Mouse (Mus musculus) thymus, adult 2 months (tissue): ENCODE results near the gene Bdnf. TPM values are rescaled to one million over a fixed set of nuclear protein-coding genes. Genes with fewer than 3 reads are reported as not detected.

Experiments used
- DNase-seq: peaks from one replicate; pipeline ENCODE4 v3.0.0; 2021
- H3K27ac ChIP-seq: fragments of 200-500 bp; 2 replicates; pipeline ENCODE4 v1.5.1; 2012; ENCODE audit warnings: low read length, control low read depth; ENCODE audit not compliant: control insufficient read depth, insufficient read depth
- H3K27me3 ChIP-seq: fragments of 200-500 bp; 2 replicates; pipeline ENCODE4 v1.6.1; 2012; ENCODE audit warnings: mild to moderate bottlenecking, low read length, moderate library complexity, mixed read lengths; ENCODE audit not compliant: control insufficient read depth, insufficient read depth
- H3K36me3 ChIP-seq: fragments of 200-500 bp; 2 replicates; pipeline ENCODE4 v1.6.1; 2012; ENCODE audit warnings: mild to moderate bottlenecking, low read length, moderate library complexity; ENCODE audit not compliant: control insufficient read depth, insufficient read depth
- H3K4me1 ChIP-seq: fragments of 200-500 bp; replicated peaks from 2 replicates; pipeline ENCODE4 v1.6.1; 2012; ENCODE audit warnings: low read length; ENCODE audit not compliant: control insufficient read depth, insufficient read depth
- H3K4me3 ChIP-seq: fragments of 200-500 bp; 2 replicates; pipeline ENCODE4 v1.5.1; 2012; ENCODE audit warnings: mild to moderate bottlenecking, low read length, control low read depth, moderate library complexity; ENCODE audit not compliant: control insufficient read depth, insufficient read depth
- CTCF ChIP-seq: fragments of 200-500 bp; IDR thresholded peaks from 2 replicates; pipeline ENCODE4 v1.5.1; 2012; ENCODE audit warnings: mild to moderate bottlenecking, control low read depth, low read length, moderate library complexity, borderline replicate concordance; ENCODE audit not compliant: control insufficient read depth, poor library complexity, insufficient read depth; ENCODE audit errors: extremely low read depth
- POLR2A ChIP-seq: fragments of 200-500 bp; IDR thresholded peaks from 2 replicates; pipeline ENCODE4 v1.6.1; 2012; ENCODE audit warnings: mild to moderate bottlenecking, low read length, control low read depth, moderate library complexity; ENCODE audit not compliant: control insufficient read depth, poor library complexity, insufficient read depth; ENCODE audit errors: extremely low read depth
- WGBS: fragments of 180-500 bp; shearing (Covaris S2); methylation state at CpG from one replicate; pipeline ENCODE4 v1.1.7; 2018; 5-methylcytosine and 5-hydroxymethylcytosine counted together
- polyA plus RNA-seq: library from polyadenylated mRNA; depleted of rRNA; stranded (reverse); fragments of >200 nt; gene quantifications from 2 replicates; pipeline ENCODE4 v1.2.3, GENCODE M21; 2012; rRNA removed

The Bdnf gene
- polyA plus RNA-seq, 1 experiment = 0.24 TPM

DNA sequence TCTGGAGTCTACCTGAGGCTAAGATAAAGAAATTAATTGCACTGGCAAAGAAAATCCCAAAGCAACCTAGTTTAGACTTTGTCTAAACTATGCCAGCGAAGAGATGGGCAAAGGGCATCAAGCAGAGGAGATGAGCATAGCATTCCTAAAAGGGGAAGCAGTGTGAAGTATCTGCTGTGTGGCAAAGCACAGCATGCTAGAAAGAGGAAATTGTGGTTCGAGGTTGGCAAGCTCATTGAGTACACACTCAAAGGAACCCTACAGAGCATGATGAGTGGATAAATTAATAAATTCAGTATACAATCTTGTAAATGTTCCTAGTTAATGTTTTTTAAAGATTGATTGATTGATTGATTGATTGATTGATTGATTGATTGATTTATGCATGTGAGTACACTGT lies 92.3 kb downstream of the Bdnf start:
- TF ChIP-seq POLR2A (no peak), CTCF (no peak)
- H3K27ac ChIP-seq = no peak overlapping the region
- WGBS = 9% methylated on average over 2 of the region's 2 CpGs
- no peak overlapping the region for H3K4me3 ChIP-seq
- no peaks in the 10 kb centered on the region for H3K27me3 ChIP-seq
- H3K36me3 ChIP-seq = no peaks in the 10 kb centered on the region
- DNase-seq = no peak
- no peaks in the 10 kb centered on the region for H3K4me1 ChIP-seq

- no peaks in the 10 kb centered on the region for H3K27me3 ChIP-seq
- 97% methylated on average over 3 of the region's 3 CpGs for WGBS
- DNase-seq = no peak
- no peak for TF ChIP-seq CTCF
- TF ChIP-seq POLR2A = no peak
- no peak overlapping the region for H3K27ac ChIP-seq
- H3K4me3 ChIP-seq = no peak overlapping the region
- H3K36me3 ChIP-seq = no peaks in the 10 kb centered on the region
- H3K4me1 ChIP-seq = no peaks in the 10 kb centered on the region
These were observed 94.3 kb downstream of the Bdnf start for GRCm38 (mm10) chr2:109768814-109769213.

GRCm38 (mm10) chr2:109776374-109776773 lies 101.9 kb downstream of the Bdnf start:
- H3K36me3 ChIP-seq = no peaks in the 10 kb centered on the region
- no peak for DNase-seq
- no peak overlapping the region for H3K27ac ChIP-seq
- no peak overlapping the region for H3K4me3 ChIP-seq
- no peaks in the 10 kb centered on the region for H3K27me3 ChIP-seq
- TF ChIP-seq POLR2A (no peak), CTCF (no peak)
- no peaks in the 10 kb centered on the region for H3K4me1 ChIP-seq
- WGBS = 91% methylated on average over 6 of the region's 6 CpGs

Other genes with a start within 250 kb of the Bdnf start
- 9.1 and 10.0 TPM in 2 replicates for gene Lin7c, start 216.2 kb downstream of the Bdnf start, polyA plus RNA-seq
- 4.5 and 7.2 TPM in 2 replicates for gene Lgr4, start 242.9 kb downstream of the Bdnf start, polyA plus RNA-seq